Mouse (Mus musculus) lung, embryonic 16.5 days (tissue): ENCODE results near the gene Rnf111. TPM values are rescaled to one million over a fixed set of nuclear protein-coding genes. Genes with fewer than 3 reads are reported as not detected.

Experiments used
- ATAC-seq: fragments of 200-750 bp; cut with Nextera tagmentation; 2 replicates; pipeline ENCODE4 v1.8.0; 2017; ENCODE audit warnings: low read depth, mild to moderate bottlenecking, moderate library complexity
- H3K27ac ChIP-seq: fragments of 300-500 bp; sonication (generic); 2 replicates; pipeline ENCODE4 v1.5.1; 2014; ENCODE audit warnings: mild to moderate bottlenecking, control low read depth, low read length
- H3K27me3 ChIP-seq: fragments of 300-500 bp; sonication (generic); 2 replicates; pipeline ENCODE4 v1.6.1; 2014; ENCODE audit warnings: low read depth, low read length, mixed read lengths; ENCODE audit not compliant: control insufficient read depth, insufficient read depth
- H3K36me3 ChIP-seq: fragments of 300-500 bp; sonication (generic); 2 replicates; pipeline ENCODE4 v1.6.1; 2014; ENCODE audit warnings: low read length; ENCODE audit not compliant: control insufficient read depth, insufficient read depth
- H3K4me1 ChIP-seq: fragments of 300-500 bp; sonication (generic); replicated peaks from 2 replicates; pipeline ENCODE4 v1.6.1; 2014; ENCODE audit warnings: low read length, mixed read lengths; ENCODE audit not compliant: control insufficient read depth, insufficient read depth
- H3K4me2 ChIP-seq: fragments of 300-500 bp; sonication (generic); 2 replicates; pipeline ENCODE4 v1.6.1; 2014; ENCODE audit warnings: low read depth, low read length, control low read depth
- H3K4me3 ChIP-seq: fragments of 300-500 bp; sonication (generic); 2 replicates; pipeline ENCODE4 v1.5.1; 2014; ENCODE audit warnings: mild to moderate bottlenecking, low read length, control low read depth
- H3K9ac ChIP-seq: fragments of 300-500 bp; sonication (generic); 2 replicates; pipeline ENCODE4 v1.6.1; 2014; ENCODE audit warnings: low read length, control low read depth
- H3K9me3 ChIP-seq: fragments of 300-500 bp; sonication (generic); 2 replicates; pipeline ENCODE4 v1.6.1; 2016; ENCODE audit warnings: low read length; ENCODE audit not compliant: control insufficient read depth
- WGBS: fragments of 180-500 bp; shearing (Covaris S2); extraction: QIAGEN DNeasy Blood & Tissue Kit; methylation state at CpG from one replicate; pipeline ENCODE4 v1.1.7; 2014; 5-methylcytosine and 5-hydroxymethylcytosine counted together
- polyA plus RNA-seq: library from polyadenylated mRNA; unstranded; fragments of >200 nt; fragmentation: Nextera tagmentation; extraction: Ambion mirVana; gene quantifications from 2 replicates; pipeline ENCODE4 v1.2.1, GENCODE M21; 2015

Rnf111 gene
- polyA plus RNA-seq, 1 experiment from 2014 or later = 25.2 TPM

GRCm38 (mm10) chr9:70421257-70422056 lies 82.1 kb downstream of the Rnf111 start, which contains the start of gene Ccnb2:
TSS of gene Ccnb2 (minus strand) at chr9:70421547.
- Histone ChIP-seq H3K9ac (peak within 1 kb of the TSS; percentile 93), H3K36me3 (peaks cover 20% of the 10 kb centered on the region), H3K4me2 (peak within 1 kb of the TSS; percentile 86), H3K9me3 (no peaks in the 10 kb centered on the region), H3K4me3 (peak within 1 kb of the TSS; percentile 91), H3K4me1 (peaks cover 11% of the 10 kb centered on the region), H3K27me3 (no peaks in the 10 kb centered on the region), H3K27ac (peak within 1 kb of the TSS; percentile 71)
- ATAC-seq = peak; percentile 99
- 2% methylated on average over 45 of the region's 45 CpGs for WGBS

GRCm38 (mm10) chr9:70416412-70416811 lies 87.1 kb downstream of the Rnf111 start:
- Histone ChIP-seq H3K4me1 (peaks cover 8% of the 10 kb centered on the region), H3K9ac (no peak overlapping the region), H3K27ac (no peak overlapping the region), H3K4me3 (no peak overlapping the region), H3K9me3 (no peaks in the 10 kb centered on the region), H3K36me3 (peaks cover 38% of the 10 kb centered on the region), H3K4me2 (no peak overlapping the region), H3K27me3 (no peaks in the 10 kb centered on the region)
- ATAC-seq = no peak
- 77% methylated on average over 3 of the region's 3 CpGs for WGBS

- no peak overlapping the region for H3K4me2 ChIP-seq
- 88% methylated on average over 7 of the region's 7 CpGs for WGBS
- no peaks in the 10 kb centered on the region for H3K27me3 ChIP-seq
- H3K27ac ChIP-seq = no peak overlapping the region
- H3K4me3 ChIP-seq = no peak overlapping the region
- no peaks in the 10 kb centered on the region for H3K9me3 ChIP-seq
- no peak overlapping the region for H3K9ac ChIP-seq
- no peak for ATAC-seq
- no peaks in the 10 kb centered on the region for H3K4me1 ChIP-seq
- peaks cover 55% of the 10 kb centered on the region for H3K36me3 ChIP-seq
These were observed 90.5 kb downstream of the Rnf111 start for GRCm38 (mm10) chr9:70413038-70413437.

GRCm38 (mm10) chr9:70410668-70411067 lies 92.9 kb downstream of the Rnf111 start:
- H3K36me3 ChIP-seq = peaks cover 52% of the 10 kb centered on the region
- no peaks in the 10 kb centered on the region for H3K4me1 ChIP-seq
- no peak overlapping the region for H3K4me3 ChIP-seq
- no peak overlapping the region for H3K9ac ChIP-seq
- H3K9me3 ChIP-seq = no peaks in the 10 kb centered on the region
- no peak overlapping the region for H3K27ac ChIP-seq
- H3K27me3 ChIP-seq = no peaks in the 10 kb centered on the region
- no peak overlapping the region for H3K4me2 ChIP-seq
- ATAC-seq = peak; percentile 64
- 52% methylated on average over 11 of the region's 11 CpGs for WGBS

GRCm38 (mm10) chr9:70409743-70410142 lies 93.8 kb downstream of the Rnf111 start:
- H3K4me1 ChIP-seq = no peaks in the 10 kb centered on the region
- H3K36me3 ChIP-seq = peaks cover 52% of the 10 kb centered on the region
- 93% methylated on average over 8 of the region's 8 CpGs for WGBS
- no peak overlapping the region for H3K4me2 ChIP-seq
- H3K27me3 ChIP-seq = no peaks in the 10 kb centered on the region
- H3K4me3 ChIP-seq = no peak overlapping the region
- H3K9me3 ChIP-seq = no peaks in the 10 kb centered on the region
- H3K9ac ChIP-seq = no peak overlapping the region
- H3K27ac ChIP-seq = no peak overlapping the region
- ATAC-seq = no peak

- H3K9me3 ChIP-seq = no peaks in the 10 kb centered on the region
- H3K4me3 ChIP-seq = no peak overlapping the region
- no peaks in the 10 kb centered on the region for H3K4me1 ChIP-seq
- no peak overlapping the region for H3K9ac ChIP-seq
- ATAC-seq = no peak
- H3K27me3 ChIP-seq = no peaks in the 10 kb centered on the region
- H3K4me2 ChIP-seq = no peak overlapping the region
- peaks cover 50% of the 10 kb centered on the region for H3K36me3 ChIP-seq
- H3K27ac ChIP-seq = no peak overlapping the region
- 72% methylated on average over 3 of the region's 3 CpGs for WGBS
These were observed 94.7 kb downstream of the Rnf111 start for GRCm38 (mm10) chr9:70408791-70409190.

GRCm38 (mm10) chr9:70406596-70406995 lies 96.9 kb downstream of the Rnf111 start:
- H3K36me3 ChIP-seq = peaks cover 33% of the 10 kb centered on the region
- no peaks in the 10 kb centered on the region for H3K9me3 ChIP-seq
- no peak overlapping the region for H3K9ac ChIP-seq
- no peaks in the 10 kb centered on the region for H3K4me1 ChIP-seq
- no peak overlapping the region for H3K4me3 ChIP-seq
- no peak for ATAC-seq
- 83% methylated on average over 3 of the region's 3 CpGs for WGBS
- no peaks in the 10 kb centered on the region for H3K27me3 ChIP-seq
- H3K4me2 ChIP-seq = no peak overlapping the region
- no peak overlapping the region for H3K27ac ChIP-seq

- no peaks in the 10 kb centered on the region for H3K9me3 ChIP-seq
- no peaks in the 10 kb centered on the region for H3K4me1 ChIP-seq
- H3K9ac ChIP-seq = no peak overlapping the region
- no peak for ATAC-seq
- 88% methylated on average over 8 of the region's 8 CpGs for whole genome bisulfite sequencing
- peaks cover 6% of the 10 kb centered on the region for H3K36me3 ChIP-seq
- H3K4me3 ChIP-seq = no peak overlapping the region
- no peak overlapping the region for H3K27ac ChIP-seq
- H3K4me2 ChIP-seq = no peak overlapping the region
- H3K27me3 ChIP-seq = no peaks in the 10 kb centered on the region
These were observed 101.5 kb downstream of the Rnf111 start for GRCm38 (mm10) chr9:70401937-70402539.

- whole genome bisulfite sequencing = 93% methylated on average over 2 of the region's 2 CpGs
- no peaks in the 10 kb centered on the region for H3K27me3 ChIP-seq
- no peaks in the 10 kb centered on the region for H3K9me3 ChIP-seq
- H3K4me1 ChIP-seq = no peaks in the 10 kb centered on the region
- H3K4me3 ChIP-seq = no peak overlapping the region
- ATAC-seq = no peak
- peaks cover 16% of the 10 kb centered on the region for H3K36me3 ChIP-seq
- H3K4me2 ChIP-seq = no peak overlapping the region
- H3K27ac ChIP-seq = no peak overlapping the region
- no peak overlapping the region for H3K9ac ChIP-seq
These were observed 107.4 kb downstream of the Rnf111 start for GRCm38 (mm10) chr9:70396083-70396482.
